11 mouse cellular contexts compared by ENCODE assay signal in genomic region chr16:24447666-24448492, GRCm38 (mm10). TPM values are rescaled to one million over a fixed set of nuclear protein-coding genes. Genes with fewer than 3 reads are reported as not detected.
DNase-seq lines count a peak whose midpoint lies in the region; ATAC-seq and TF ChIP-seq lines count a peak whose summit lies in the region.
"Had no signal": no experiment of that assay in that cellular context is flagged by ENCODE, and none has a peak within 500 bp of the region (broad histone marks: within the 10 kb centered on the region; RNA-seq: fewer than 3 reads in every experiment).

No protein-coding gene starts in this region.

- no peaks in the 10 kb centered on the region for H3K9me3 ChIP-seq in liver, embryonic 15.5 days (replicated peaks)
- no peaks in the 10 kb centered on the region for H3K9me3 ChIP-seq in hindbrain, postnatal 0 days (ENCODE audit: low read length)
- H3K9me3 ChIP-seq: hindbrain, embryonic 12.5 days; midbrain, embryonic 15.5 days had no signal

- H3K4me1 ChIP-seq in liver, embryonic 15.5 days (replicated peaks) = peaks cover 14% of the 10 kb centered on the region
- peaks cover 15% of the 10 kb centered on the region for H3K4me1 ChIP-seq in thymus, adult 2 months (replicated peaks; ENCODE audit: control insufficient read depth, insufficient read depth, low read length)
- no peaks in the 10 kb centered on the region; the same call in 1 of the 2 replicates for H3K4me1 ChIP-seq in hindbrain, postnatal 0 days (ENCODE audit: insufficient read depth, low read length)

- no peak overlapping the region for H3K9ac ChIP-seq in liver, embryonic 15.5 days
- no peak overlapping the region for H3K9ac ChIP-seq in hindbrain, postnatal 0 days (replicated peaks; ENCODE audit: low read length)
- H3K9ac ChIP-seq: hindbrain, embryonic 12.5 days; midbrain, embryonic 15.5 days had no signal

- H3K27ac ChIP-seq in liver, embryonic 15.5 days (replicated peaks) = no peak overlapping the region
- H3K27ac ChIP-seq in thymus, adult 2 months (ENCODE audit: control insufficient read depth, insufficient read depth, low read length) = no peak overlapping the region
- H3K27ac ChIP-seq in hindbrain, postnatal 0 days = no peak overlapping the region
- H3K27ac ChIP-seq: hindbrain, embryonic 12.5 days; midbrain, embryonic 15.5 days had no signal

- DNase-seq in adrenal gland, postnatal 14 days = peak; percentile 27
- DNase-seq in adrenal gland, adult 2 months = no peak
- DNase-seq in kidney, adult 9 months = peak; percentile 66
- DNase-seq in kidney, postnatal 36 days = no peak
- DNase-seq in NIH3T3 (ENCODE audit: low read depth) = peak; percentile 78
- DNase-seq in thymus, adult 2 months = no peak
- DNase-seq in hindbrain, postnatal 0 days (ENCODE audit: low spot score) = no peak
- DNase-seq: cerebellum, postnatal 10 days had no signal

- H3K27me3 ChIP-seq in liver, embryonic 15.5 days = no peaks in the 10 kb centered on the region
- H3K27me3 ChIP-seq in thymus, adult 2 months (ENCODE audit: control insufficient read depth, insufficient read depth, low read length) = no peaks in the 10 kb centered on the region
- no peaks in the 10 kb centered on the region for H3K27me3 ChIP-seq in hindbrain, postnatal 0 days (ENCODE audit: insufficient read depth, low read length)
- H3K27me3 ChIP-seq: hindbrain, embryonic 12.5 days; midbrain, embryonic 15.5 days had no signal

- no peaks in the 10 kb centered on the region for H3K36me3 ChIP-seq in liver, embryonic 15.5 days (replicated peaks)
- no peaks in the 10 kb centered on the region for H3K36me3 ChIP-seq in thymus, adult 2 months (ENCODE audit: control insufficient read depth, insufficient read depth, low read length)
- H3K36me3 ChIP-seq in hindbrain, postnatal 0 days (ENCODE audit: insufficient read depth, low read length) = no peaks in the 10 kb centered on the region
- H3K36me3 ChIP-seq: hindbrain, embryonic 12.5 days; midbrain, embryonic 15.5 days had no signal

- ATAC-seq in liver, embryonic 15.5 days (ENCODE audit: insufficient read depth) = 0 out of 2 replicates have a peak, but pooled peaks have one; percentile 34
- no peak for ATAC-seq in hindbrain, postnatal 0 days
- ATAC-seq: midbrain, embryonic 15.5 days had no signal

- TF ChIP-seq CTCF in thymus, adult 2 months (IDR thresholded peaks at IDR 0.05; ENCODE audit: borderline replicate concordance, control insufficient read depth, extremely low read depth, insufficient read depth, low read length, poor library complexity) = no peak
- no peak for TF ChIP-seq CTCF in hindbrain, postnatal 0 days (IDR thresholded peaks at IDR 0.05; ENCODE audit: low read depth)

- TF ChIP-seq POLR2A in thymus, adult 2 months (IDR thresholded peaks at IDR 0.05; ENCODE audit: control insufficient read depth, extremely low read depth, insufficient read depth, low read length, poor library complexity) = no peak

- no peak overlapping the region for H3K4me2 ChIP-seq in liver, embryonic 15.5 days
- no peak overlapping the region for H3K4me2 ChIP-seq in hindbrain, postnatal 0 days (ENCODE audit: low read depth, low read length)
- H3K4me2 ChIP-seq: hindbrain, embryonic 12.5 days; midbrain, embryonic 15.5 days had no signal

- 31% methylated on average over 7 of the region's 7 CpGs for WGBS in liver, embryonic 15.5 days (ENCODE audit: insufficient replicate concordance)
- WGBS in thymus, adult 2 months = 82% methylated on average over 7 of the region's 7 CpGs
- 62% methylated on average over 7 of the region's 7 CpGs for WGBS in hindbrain, postnatal 0 days

- no peak overlapping the region for H3K4me3 ChIP-seq in liver, embryonic 15.5 days (replicated peaks)
- H3K4me3 ChIP-seq in thymus, adult 2 months (ENCODE audit: control insufficient read depth, insufficient read depth, low read length) = no peak overlapping the region
- H3K4me3 ChIP-seq in hindbrain, postnatal 0 days (ENCODE audit: low read length) = no peak overlapping the region
- H3K4me3 ChIP-seq: hindbrain, embryonic 12.5 days; midbrain, embryonic 15.5 days had no signal

RNA-seq across cellular contexts. Expression of gene Lpp, which starts 54.6 kb away (rescaled TPM):
- 56.7 and 61.6 TPM in 2 replicates for total RNA-seq in adrenal gland, postnatal 14 days (2021)
- total RNA-seq in adrenal gland, adult 2 months (2021) = 10 to 100 TPM; 35.1 to 94.8 TPM
- 15.0 and 32.3 TPM in 2 replicates for polyA plus RNA-seq in adrenal gland, adult 2 months (2012; rRNA removed)
- polyA plus RNA-seq in liver, embryonic 15.5 days (2015; fragmentation: Nextera tagmentation; extraction: Ambion mirVana) = 7.2 and 8.8 TPM in 2 replicates
- 14.1 and 15.0 TPM in 2 replicates for polyA plus RNA-seq in thymus, adult 2 months (2012; rRNA removed)
- 11.4 and 13.1 TPM in 2 replicates for total RNA-seq in hindbrain, postnatal 0 days (2014; rRNA removed)
- polyA plus RNA-seq in hindbrain, postnatal 0 days (2015; fragmentation: Nextera tagmentation; extraction: Ambion mirVana) = 8.4 and 8.8 TPM in 2 replicates

Comparison
In these comparisons a context has a peak if more than half of its experiments do, and no peak if none do; other contexts are left out.
1. DNase-seq: peak in adrenal gland, postnatal 14 days (single experiment), kidney, adult 9 months (single experiment) and NIH3T3 (single experiment); none in adrenal gland, adult 2 months (single experiment), kidney, postnatal 36 days (0 of 2), thymus, adult 2 months (single experiment) and hindbrain, postnatal 0 days (single experiment).